Mouse (Mus musculus) left cerebral cortex, postnatal 36 days (tissue): ENCODE measurements around the gene Kdm3a. TPM values are rescaled to one million over a fixed set of nuclear protein-coding genes. Genes with fewer than 3 reads are reported as not detected.

Experiments
- DNase-seq, 2 experiments: peaks; one replicate each; pipeline ENCODE4 v3.0.0; 2021 to 2022; ENCODE audit warnings: low spot score in 2 of 2, mixed read lengths in 1 of 2
- intact Hi-C: fragments of 180-260 bp; cut with DNase I; formaldehyde crosslinking; loops from one replicate; pipeline ENCODE4 v1.15.1; 2025
- total RNA-seq, 2 experiments: library from RNA; stranded (reverse); gene quantifications; 2 replicates each; pipeline ENCODE4 v1.2.3; 2021

The Kdm3a gene
- total RNA-seq = 10 to 100 TPM; 37.7 to 60.2 TPM

- DNase-seq = peak; percentile 98
- intact Hi-C loops = loop anchor here (2.0 to 5.0 kb wide), 4 partner anchors 74 to 169 kb away; partner anchors contain the start of genes Reep1 and Rnf103
Measured at GRCm38 (mm10) chr6:71632829-71633662, at the start of gene Kdm3a. TSS of gene Kdm3a (minus strand) at chr6:71632990.

GRCm38 (mm10) chr6:71678891-71679290 lies 46.1 kb upstream of the Kdm3a start:
- no peak for DNase-seq
- intact Hi-C loops = no loop called here

DNA sequence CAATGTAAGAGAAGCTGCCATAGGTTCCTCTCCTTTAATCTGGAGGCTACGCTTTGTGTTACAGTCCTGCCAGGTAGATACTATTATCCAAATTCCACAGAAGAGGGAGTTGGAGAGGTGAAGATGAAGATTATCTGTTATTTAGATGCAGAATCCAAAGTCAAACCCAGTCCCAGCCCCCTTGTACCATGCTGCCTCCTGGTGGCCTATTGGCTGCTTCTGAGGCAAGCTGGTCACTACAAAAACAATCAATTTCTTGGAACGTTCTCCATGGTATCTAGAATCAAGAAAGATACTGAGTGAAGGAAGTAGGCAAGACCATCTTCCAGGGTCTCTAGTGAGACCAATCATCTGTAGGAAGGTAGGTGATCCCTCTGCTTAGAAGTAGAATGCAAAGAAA lies 40.4 kb upstream of the Kdm3a start:
- DNase-seq = no peak
- intact Hi-C loops = no loop called here

- intact Hi-C loops = no loop called here
- DNase-seq = no peak
Measured at GRCm38 (mm10) chr6:71664511-71664910, 31.7 kb upstream of the Kdm3a start.

DNA sequence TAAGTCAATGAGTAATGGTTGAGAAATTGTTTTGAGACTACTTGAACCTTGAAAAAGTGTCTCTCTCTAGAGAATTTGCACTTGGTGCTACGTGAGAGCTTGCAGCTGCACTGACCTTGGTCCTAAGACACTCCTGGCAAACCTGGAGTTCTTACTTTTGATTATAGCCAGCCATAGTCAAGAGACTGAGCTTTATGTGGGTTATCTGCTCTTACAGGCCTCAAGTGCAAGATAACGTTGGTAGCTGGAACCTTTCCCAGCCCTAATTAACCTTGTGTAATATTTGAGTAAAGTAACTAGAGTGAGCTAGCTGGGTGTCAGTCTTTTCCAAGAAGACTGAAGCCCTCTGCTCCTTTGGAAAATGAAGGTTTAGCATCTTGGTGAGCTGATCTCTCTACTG lies 25.5 kb upstream of the Kdm3a start:
- intact Hi-C loops = no loop called here
- no peak for DNase-seq

- intact Hi-C loops = no loop called here
- no peak for DNase-seq
Measured at GRCm38 (mm10) chr6:71655835-71656234, 23.0 kb upstream of the Kdm3a start.

- intact Hi-C loops = no loop called here
- no peak for DNase-seq
Measured at GRCm38 (mm10) chr6:71651868-71652267, 19.1 kb upstream of the Kdm3a start.

DNA sequence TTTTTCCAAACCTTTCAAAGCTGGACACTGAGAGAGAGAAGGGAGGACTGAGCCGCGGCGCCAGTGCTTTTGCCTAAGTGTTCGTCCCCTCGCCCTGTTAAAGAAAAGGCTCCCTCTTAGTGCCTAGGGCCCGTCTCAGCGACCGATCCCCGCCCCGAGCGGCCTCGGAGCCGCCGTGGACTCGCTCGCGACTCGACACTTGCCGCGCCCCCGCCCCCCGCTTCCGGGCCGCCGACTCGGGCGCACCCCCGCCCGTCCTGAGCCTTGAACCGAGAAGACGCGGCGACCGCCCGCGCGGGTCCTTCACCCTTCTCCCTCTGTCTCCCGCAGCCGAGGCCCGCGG lies 333 bp downstream of the Kdm3a start:
- intact Hi-C loops = loop anchor here (2.0 to 5.0 kb wide), 4 partner anchors 74 to 170 kb away; partner anchors contain the start of genes Reep1 and Rnf103
- no peak for DNase-seq

DNA sequence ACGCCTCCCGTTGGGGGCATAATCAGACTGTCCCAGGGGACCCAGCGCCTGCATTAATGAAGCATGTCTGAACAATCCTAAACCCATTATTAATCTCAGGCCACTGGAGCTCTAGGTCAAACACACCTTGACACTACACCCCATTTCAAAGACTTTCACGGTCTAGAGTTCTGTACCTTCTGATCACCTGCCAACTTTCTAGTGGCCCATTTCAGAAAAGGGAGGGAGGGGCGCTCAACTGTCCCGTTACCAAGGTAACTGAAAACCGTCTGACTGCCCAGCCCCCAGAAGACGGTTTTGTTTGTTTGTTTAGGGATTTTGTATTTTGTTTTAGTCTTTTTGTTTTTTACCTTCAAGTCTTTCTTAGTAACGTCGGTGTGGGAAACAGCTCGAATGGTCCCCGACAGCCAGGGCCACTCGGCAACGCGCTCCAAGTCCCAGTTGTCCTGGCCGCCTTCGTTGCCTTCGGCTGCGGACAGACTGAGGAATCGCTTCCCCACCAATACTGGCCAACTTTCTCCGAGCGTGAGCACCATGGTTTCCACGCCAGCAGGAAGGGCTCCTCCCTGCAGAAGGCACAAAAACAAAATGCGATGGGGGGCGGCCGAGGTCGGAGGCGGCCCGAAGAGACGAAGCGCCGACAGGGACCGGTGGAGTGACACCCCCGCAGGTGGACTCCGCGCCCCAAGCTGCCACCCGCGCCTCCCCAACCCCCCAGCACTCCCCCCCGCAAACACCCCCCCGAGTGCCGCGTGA lies 906 bp downstream of the Kdm3a start:
- intact Hi-C loops = loop anchor here (2.0 to 5.0 kb wide), 4 partner anchors 75 to 170 kb away; partner anchors contain the start of genes Reep1 and Rnf103
- peak; percentile 48 to 58 for DNase-seq

DNA sequence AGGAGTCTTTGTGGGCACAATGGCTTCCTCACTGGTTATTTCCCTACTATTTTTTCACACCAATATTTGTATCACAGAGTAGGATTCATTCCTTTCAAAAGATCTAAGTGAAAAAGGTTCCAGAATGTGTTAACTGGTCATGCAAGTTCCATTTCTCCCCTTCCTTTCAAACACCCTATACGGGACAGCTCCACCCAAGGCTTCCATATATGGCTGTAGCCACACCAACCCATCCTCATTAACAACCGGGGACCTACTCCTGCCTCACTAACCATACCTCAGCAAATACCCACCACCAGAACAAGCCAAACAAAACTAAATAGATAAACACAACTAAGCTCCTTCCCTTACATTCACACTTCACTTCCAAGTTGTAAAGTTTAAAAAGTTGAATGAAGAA lies 1.6 kb downstream of the Kdm3a start:
- intact Hi-C loops = loop anchor here (5.0 kb wide), 2 partner anchors 139 to 171 kb away; partner anchors contain the start of gene Rnf103

GRCm38 (mm10) chr6:71627325-71627724 lies 5.5 kb downstream of the Kdm3a start:
- DNase-seq = no peak
- intact Hi-C loops = no loop called here

More for the DNA sequence above, 1.6 kb downstream of the Kdm3a start:
- no peak for DNase-seq

GRCm38 (mm10) chr6:71625984-71626383 lies 6.8 kb downstream of the Kdm3a start:
- no peak for DNase-seq
- intact Hi-C loops = no loop called here

GRCm38 (mm10) chr6:71624723-71625122 lies 8.1 kb downstream of the Kdm3a start:
- intact Hi-C loops = no loop called here
- no peak for DNase-seq

DNA sequence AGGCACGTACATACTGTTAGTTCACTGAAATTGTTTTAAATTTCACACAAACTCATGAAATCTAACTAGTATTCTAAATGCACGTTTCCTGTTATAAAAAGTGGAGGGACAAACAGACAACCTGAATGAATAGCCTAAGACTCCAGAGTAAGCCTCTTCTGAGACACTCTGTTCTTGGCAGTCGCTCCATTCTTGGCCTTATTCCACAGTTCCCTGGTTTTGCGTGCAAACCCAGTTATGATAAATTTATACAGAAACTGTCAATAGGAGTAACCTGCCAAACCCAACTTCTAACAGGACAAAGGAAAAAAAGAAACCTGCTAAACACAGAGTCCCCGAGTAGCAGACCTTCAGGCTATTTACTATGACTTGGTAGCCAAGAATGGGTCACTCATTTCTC lies 10.8 kb downstream of the Kdm3a start:
- intact Hi-C loops = no loop called here
- DNase-seq = peak in 1 of 2 experiments; percentile 26

DNA sequence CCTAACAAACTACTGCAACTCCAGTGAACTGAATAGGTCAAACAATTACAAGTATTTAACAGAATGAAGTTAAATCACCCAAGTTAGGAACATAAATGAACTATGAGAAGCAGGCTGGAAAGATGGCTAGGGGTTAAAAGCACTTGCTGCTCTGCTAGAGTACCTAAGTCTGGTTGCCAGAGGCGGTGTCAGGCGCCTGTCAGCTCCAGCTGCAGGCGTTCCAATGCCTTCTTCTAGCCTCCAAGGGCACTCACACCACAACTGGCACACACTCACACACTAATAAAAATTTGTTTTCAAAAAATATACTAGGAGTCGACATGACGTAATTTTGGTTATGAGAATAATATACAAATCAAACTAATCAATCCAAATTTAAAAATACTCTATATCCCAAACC lies 11.2 kb downstream of the Kdm3a start:
- intact Hi-C loops = no loop called here
- no peak for DNase-seq

DNA sequence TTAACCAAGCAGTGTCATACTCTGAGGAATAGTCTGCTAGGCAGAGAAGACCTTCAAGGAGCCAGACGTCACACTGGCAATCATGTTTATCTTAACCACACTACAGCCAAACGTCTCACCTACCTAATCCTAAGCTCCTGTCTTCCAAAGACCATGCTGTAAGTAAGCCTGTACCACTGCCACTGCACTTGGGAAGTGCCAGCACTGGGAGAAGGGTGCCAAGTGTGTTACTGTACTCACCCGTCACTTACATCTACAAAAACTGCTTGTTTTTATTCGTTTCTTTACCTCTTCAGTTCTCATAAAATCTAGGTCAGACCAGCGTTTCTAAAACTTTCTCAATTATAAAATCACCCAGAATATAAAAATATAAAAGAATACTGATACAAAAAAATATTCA lies 15.8 kb downstream of the Kdm3a start:
- intact Hi-C loops = loop anchor here (10.0 kb wide), 1 partner anchor 278 kb away; no protein-coding TSS in a partner anchor

DNA sequence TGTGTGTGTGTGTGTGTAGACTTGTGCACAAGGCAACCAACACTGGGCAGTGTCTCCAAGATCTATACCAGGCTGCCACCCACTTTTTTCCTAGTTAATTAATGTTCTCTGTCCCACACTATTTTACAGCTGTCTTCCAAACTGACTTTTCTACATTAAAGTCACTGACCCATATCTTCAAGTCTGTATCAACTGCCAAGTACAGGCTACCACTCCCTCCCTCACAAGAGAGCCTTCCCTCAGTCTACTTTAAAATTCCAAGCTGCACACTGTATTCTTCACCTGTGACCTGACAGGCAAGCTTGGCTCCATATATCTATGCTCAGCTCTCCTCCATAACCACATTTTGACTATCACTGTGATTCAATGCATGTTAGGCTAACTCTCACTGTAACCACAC lies 19.6 kb downstream of the Kdm3a start:
- no peak for DNase-seq
- intact Hi-C loops = loop anchor here (5.0 to 10.0 kb wide), 2 partner anchors 189 to 282 kb away; no protein-coding TSS in a partner anchor

More for the DNA sequence above, 15.8 kb downstream of the Kdm3a start:
- DNase-seq = no peak

- peak; percentile 30 to 41 for DNase-seq
- intact Hi-C loops = loop anchor here (5.0 to 10.0 kb wide), 2 partner anchors 192 to 285 kb away; no protein-coding TSS in a partner anchor
Measured at GRCm38 (mm10) chr6:71609968-71610367, 22.8 kb downstream of the Kdm3a start.

DNA sequence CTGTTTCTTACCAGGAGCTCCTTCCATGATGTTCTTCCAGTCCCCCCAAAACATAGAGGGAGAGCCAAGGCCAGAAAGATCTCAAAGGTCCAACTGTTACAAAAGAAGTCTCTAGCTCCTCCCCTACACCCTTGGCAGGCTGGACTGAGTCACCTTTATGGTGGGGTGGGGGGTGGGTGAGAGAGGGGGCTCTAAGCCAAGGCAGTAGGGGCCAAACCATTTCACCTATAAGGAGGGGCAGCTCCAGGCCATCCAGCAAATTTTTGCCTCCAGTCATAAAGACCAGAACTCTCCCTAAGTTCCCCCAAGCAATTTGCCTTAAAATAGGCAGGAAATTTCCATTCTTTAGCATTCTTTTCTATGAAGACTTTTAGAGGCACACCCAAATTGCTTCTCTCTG lies 23.8 kb downstream of the Kdm3a start:
- no peak for DNase-seq
- intact Hi-C loops = no loop called here

- no peak for DNase-seq
- intact Hi-C loops = no loop called here
Measured at GRCm38 (mm10) chr6:71607756-71608155, 25.0 kb downstream of the Kdm3a start.
